Mouse (Mus musculus) hindbrain, embryonic 15.5 days (tissue): Measurements from ENCODE around the gene Magohb. TPM values are rescaled to one million over a fixed set of nuclear protein-coding genes. Genes with fewer than 3 reads are reported as not detected.
"Not testable (repeated sequence)": the region's sequence is repeated elsewhere in the genome, so short reads cannot be mapped to it uniquely, and the experiment has no call there.

Experiments used
- ATAC-seq: fragments of 200-750 bp; cut with Nextera tagmentation; 2 replicates; pipeline ENCODE4 v1.8.0; 2017; ENCODE audit warnings: low read depth, moderate number of reproducible peaks, moderate TSS enrichment; ENCODE audit not compliant: low FRiP score
- H3K27ac ChIP-seq: fragments of 300-500 bp; sonication (generic); replicated peaks from 2 replicates; pipeline ENCODE4 v1.5.1; 2015; ENCODE audit warnings: mild to moderate bottlenecking, inconsistent platforms
- H3K27me3 ChIP-seq: fragments of 300-500 bp; sonication (generic); 2 replicates; pipeline ENCODE4 v1.6.1; 2015; ENCODE audit warnings: control low read depth, inconsistent platforms
- H3K36me3 ChIP-seq: fragments of 300-500 bp; sonication (generic); 2 replicates; pipeline ENCODE4 v1.6.1; 2015; ENCODE audit warnings: control low read depth, inconsistent platforms
- H3K4me1 ChIP-seq: fragments of 300-500 bp; sonication (generic); replicated peaks from 2 replicates; pipeline ENCODE4 v1.6.1; 2015; ENCODE audit warnings: control low read depth, inconsistent platforms
- H3K4me2 ChIP-seq: fragments of 300-500 bp; sonication (generic); 2 replicates; pipeline ENCODE4 v1.6.1; 2015; ENCODE audit warnings: moderate library complexity, mild to moderate bottlenecking, inconsistent platforms
- H3K4me3 ChIP-seq: fragments of 300-500 bp; sonication (generic); 2 replicates; pipeline ENCODE4 v1.5.1; 2015; ENCODE audit warnings: mild to moderate bottlenecking, inconsistent platforms
- H3K9ac ChIP-seq: fragments of 300-500 bp; sonication (generic); 2 replicates; pipeline ENCODE4 v1.6.1; 2015; ENCODE audit warnings: inconsistent platforms
- H3K9me3 ChIP-seq: fragments of 300-500 bp; sonication (generic); 2 replicates; pipeline ENCODE4 v1.6.1; 2016; ENCODE audit warnings: control low read depth, inconsistent platforms
- WGBS: fragments of 180-500 bp; shearing (Covaris S2); methylation state at CpG from one replicate; pipeline ENCODE4 v1.1.7; 2015; 5-methylcytosine and 5-hydroxymethylcytosine counted together
- polyA plus RNA-seq: library from polyadenylated mRNA; unstranded; fragments of >200 nt; fragmentation: Nextera tagmentation; extraction: Ambion mirVana; gene quantifications from 2 replicates; pipeline ENCODE4 v1.2.1, GENCODE M21; 2015

Magohb gene
- polyA plus RNA-seq, 1 experiment from 2014 or later = 35.1 TPM

DNA sequence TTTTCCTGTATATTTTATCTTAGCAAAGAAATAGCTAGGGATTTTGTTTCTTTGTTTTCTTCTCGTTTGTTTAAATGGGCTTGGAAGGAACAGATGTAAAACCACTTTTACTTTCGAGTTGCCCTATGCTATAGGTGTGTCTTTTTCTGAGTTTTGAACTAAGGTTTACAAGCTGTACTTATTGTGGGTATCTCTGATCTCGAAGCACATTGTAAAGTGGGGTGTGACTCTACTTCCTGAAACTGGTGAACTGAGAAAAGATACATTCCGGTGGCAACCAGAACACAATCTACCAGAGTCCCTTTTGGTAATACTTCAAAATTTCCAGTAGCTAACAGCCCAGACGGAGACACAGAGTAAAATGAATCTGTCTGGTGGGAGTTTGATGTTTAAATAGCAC, 872 bp upstream of the Magohb start:
- Histone ChIP-seq H3K4me1 (peaks cover 15% of the 10 kb centered on the region), H3K27ac (no peak overlapping the region), H3K27me3 (no peaks in the 10 kb centered on the region), H3K9ac (no peak overlapping the region), H3K4me3 (peak overlapping the region; percentile 66), H3K36me3 (no peaks in the 10 kb centered on the region), H3K4me2 (peak overlapping the region; percentile 65), H3K9me3 (no peaks in the 10 kb centered on the region)
- WGBS = 90% methylated on average over 5 of the region's 5 CpGs
- no peak for ATAC-seq

DNA sequence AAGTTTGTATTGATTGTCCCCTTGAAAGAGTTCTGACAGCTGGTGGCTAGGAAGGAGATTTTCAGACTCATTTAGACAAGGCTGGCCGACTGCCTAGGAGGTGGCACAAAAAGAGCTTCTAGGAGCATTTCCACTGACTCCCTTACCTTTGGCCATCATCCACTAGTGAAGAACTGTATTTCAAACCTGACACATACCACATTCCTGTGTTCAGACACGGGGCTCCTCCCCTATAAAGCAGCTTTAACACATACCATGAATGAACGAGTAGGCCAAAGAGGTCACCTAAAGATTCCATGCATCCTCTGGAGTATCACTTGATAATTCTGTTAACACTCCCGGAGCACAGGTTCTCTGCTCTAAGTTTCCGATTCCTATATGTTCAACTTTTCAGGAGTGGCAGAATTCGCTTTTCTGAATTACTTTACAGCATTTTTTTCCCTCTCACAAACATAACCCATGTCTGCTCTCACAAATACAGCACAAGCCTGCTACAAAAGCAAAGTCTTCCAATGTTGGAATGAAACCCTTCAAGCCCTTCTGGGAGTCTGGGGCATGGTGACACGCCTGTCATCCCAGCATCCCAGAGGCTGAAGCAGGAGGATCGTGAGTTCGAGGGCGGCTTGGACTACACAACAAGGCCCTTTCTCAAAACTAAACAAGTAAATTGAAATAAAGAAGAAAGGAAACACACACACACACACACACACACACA, 611 bp downstream of the Magohb start:
- Histone ChIP-seq H3K4me2 (peak overlapping the region; percentile 65), H3K9ac (peak overlapping the region; percentile 76), H3K27me3 (no peaks in the 10 kb centered on the region), H3K4me1 (peaks cover 15% of the 10 kb centered on the region), H3K9me3 (no peaks in the 10 kb centered on the region), H3K36me3 (peaks cover 6% of the 10 kb centered on the region; the same call in 1 of the 2 replicates), H3K27ac (peak overlapping the region; percentile 79), H3K4me3 (peak overlapping the region; percentile 66)
- ATAC-seq = peak; percentile 71
- WGBS = 29% methylated on average over 10 of the region's 10 CpGs

DNA sequence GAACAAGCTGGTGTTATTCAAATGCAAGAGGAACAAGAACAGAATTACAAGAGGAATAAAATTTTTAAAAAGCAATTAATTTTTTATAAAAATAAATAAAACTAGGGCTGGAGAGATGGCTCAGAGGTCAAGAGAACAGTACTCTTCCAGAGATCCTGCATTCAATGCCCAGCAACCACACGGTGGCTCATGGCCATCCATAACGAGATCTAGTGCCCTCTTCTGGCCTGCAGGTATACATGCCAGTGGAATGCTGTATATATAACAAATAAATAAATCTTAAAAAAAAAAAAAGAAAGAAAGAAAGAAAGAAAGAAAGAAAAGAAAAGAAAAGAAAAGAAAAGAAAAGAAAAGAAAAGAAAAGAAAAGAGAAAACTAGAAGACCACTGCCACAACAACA, 2.6 kb downstream of the Magohb start:
- Histone ChIP-seq H3K4me3 (no peak overlapping the region), H3K4me2 (no peak overlapping the region)

GRCm38 (mm10) chr6:131278160-131278559, 14.9 kb downstream of the Magohb start:
- H3K9ac ChIP-seq, H3K4me2 ChIP-seq, H3K27ac ChIP-seq, H3K9me3 ChIP-seq, H3K4me3 ChIP-seq, ATAC-seq, H3K27me3 ChIP-seq, H3K4me1 ChIP-seq: not testable (repeated sequence)
- H3K36me3 ChIP-seq = peaks cover 29% of the 10 kb centered on the region
- WGBS = 98% methylated on average over 2 of the region's 2 CpGs

More for the DNA sequence above, 2.6 kb downstream of the Magohb start:
- WGBS = 14% methylated on average over 2 of the region's 2 CpGs
- no peak overlapping the region for H3K27ac ChIP-seq
- H3K36me3 ChIP-seq = peaks cover 18% of the 10 kb centered on the region
- no peaks in the 10 kb centered on the region for H3K27me3 ChIP-seq
- H3K9me3 ChIP-seq = no peaks in the 10 kb centered on the region
- H3K4me1 ChIP-seq = peaks cover 15% of the 10 kb centered on the region
- ATAC-seq = no peak
- no peak overlapping the region for H3K9ac ChIP-seq

- WGBS = 95% methylated on average over 4 of the region's 4 CpGs
- ATAC-seq = no peak
Measured at GRCm38 (mm10) chr6:131276659-131277058, 16.4 kb downstream of the Magohb start.

GRCm38 (mm10) chr6:131272311-131272710, 20.7 kb downstream of the Magohb start:
- ATAC-seq = no peak
- WGBS = 96% methylated on average over 1 of the region's 1 CpGs
- Histone ChIP-seq H3K9ac (no peak overlapping the region), H3K4me2 (no peak overlapping the region), H3K27me3 (no peaks in the 10 kb centered on the region), H3K27ac (no peak overlapping the region), H3K9me3 (no peaks in the 10 kb centered on the region), H3K4me3 (no peak overlapping the region), H3K4me1 (no peaks in the 10 kb centered on the region), H3K36me3 (peaks cover 12% of the 10 kb centered on the region)

More at GRCm38 (mm10) chr6:131276659-131277058, 16.4 kb downstream of the Magohb start:
- H3K27me3 ChIP-seq = no peaks in the 10 kb centered on the region
- no peaks in the 10 kb centered on the region for H3K4me1 ChIP-seq
- H3K4me3 ChIP-seq = no peak overlapping the region
- H3K36me3 ChIP-seq = peaks cover 14% of the 10 kb centered on the region
- no peak overlapping the region for H3K4me2 ChIP-seq
- no peaks in the 10 kb centered on the region for H3K9me3 ChIP-seq
- no peak overlapping the region for H3K27ac ChIP-seq
- no peak overlapping the region for H3K9ac ChIP-seq

GRCm38 (mm10) chr6:131270312-131270711, 22.7 kb downstream of the Magohb start:
- no peak overlapping the region for H3K27ac ChIP-seq
- ATAC-seq = no peak
- H3K4me1 ChIP-seq = no peaks in the 10 kb centered on the region
- WGBS = 65% methylated on average over 1 of the region's 1 CpGs
- no peaks in the 10 kb centered on the region for H3K27me3 ChIP-seq
- H3K36me3 ChIP-seq = no peaks in the 10 kb centered on the region
- H3K4me2 ChIP-seq = no peak overlapping the region
- no peak overlapping the region for H3K9ac ChIP-seq
- no peaks in the 10 kb centered on the region for H3K9me3 ChIP-seq
- H3K4me3 ChIP-seq = no peak overlapping the region

DNA sequence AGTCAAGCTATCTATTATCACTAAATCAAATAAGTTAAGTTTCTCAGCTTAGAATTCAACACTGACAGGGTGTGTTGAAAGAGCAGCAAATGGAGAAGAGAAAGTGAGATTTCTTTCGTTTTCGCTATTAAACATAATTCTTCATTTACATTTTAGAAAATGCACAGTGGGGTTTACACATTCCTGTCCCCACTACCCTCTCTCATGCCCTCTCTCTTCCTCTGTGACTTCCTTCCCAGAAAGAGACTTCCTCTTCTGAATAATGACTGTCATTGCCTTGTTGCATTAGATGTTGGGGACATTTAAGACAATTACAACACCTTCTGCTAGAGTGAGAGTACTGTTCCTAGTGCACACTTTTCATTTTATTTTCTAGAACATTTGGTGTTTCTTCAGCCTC, 23.4 kb downstream of the Magohb start:
- Histone ChIP-seq H3K27ac (no peak overlapping the region), H3K9ac (no peak overlapping the region), H3K4me3 (no peak overlapping the region), H3K36me3 (no peaks in the 10 kb centered on the region), H3K4me1 (no peaks in the 10 kb centered on the region), H3K4me2 (no peak overlapping the region), H3K27me3 (no peaks in the 10 kb centered on the region), H3K9me3 (no peaks in the 10 kb centered on the region)
- whole genome bisulfite sequencing = 94% methylated on average over 2 of the region's 2 CpGs
- no peak for ATAC-seq

DNA sequence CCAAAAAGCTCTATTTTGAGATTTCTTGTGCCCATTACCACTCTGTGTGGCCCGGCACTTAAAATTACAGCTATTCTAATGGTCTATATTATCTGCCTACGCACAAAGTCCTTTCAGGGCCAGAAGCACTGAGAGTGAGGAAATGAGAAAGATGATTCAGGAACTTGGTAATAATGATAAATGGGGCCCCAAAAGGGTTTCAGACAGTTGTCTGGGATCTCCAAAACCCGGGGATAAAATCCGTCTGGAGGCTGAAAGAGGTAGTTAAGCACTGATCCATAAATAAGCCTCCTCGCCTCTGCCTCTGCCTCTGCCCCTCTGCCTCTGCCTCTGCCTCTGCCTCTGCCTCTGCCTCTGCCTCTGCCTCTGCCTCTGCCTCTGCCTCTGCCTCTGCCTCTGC, 28.9 kb downstream of the Magohb start:
- no peaks in the 10 kb centered on the region for H3K9me3 ChIP-seq
- H3K4me1 ChIP-seq = no peaks in the 10 kb centered on the region
- no peak overlapping the region for H3K9ac ChIP-seq
- H3K36me3 ChIP-seq = no peaks in the 10 kb centered on the region
- H3K4me3 ChIP-seq = no peak overlapping the region
- no peaks in the 10 kb centered on the region for H3K27me3 ChIP-seq
- 91% methylated on average over 5 of the region's 5 CpGs for WGBS
- no peak overlapping the region for H3K4me2 ChIP-seq
- no peak for ATAC-seq
- H3K27ac ChIP-seq = no peak overlapping the region

- Histone ChIP-seq H3K4me1 (no peaks in the 10 kb centered on the region), H3K27me3 (no peaks in the 10 kb centered on the region), H3K4me2 (no peak overlapping the region), H3K9me3 (no peaks in the 10 kb centered on the region), H3K36me3 (no peaks in the 10 kb centered on the region), H3K4me3 (no peak overlapping the region), H3K9ac (no peak overlapping the region), H3K27ac (no peak overlapping the region)
- no peak for ATAC-seq
- 74% methylated on average over 3 of the region's 3 CpGs for WGBS
Measured at GRCm38 (mm10) chr6:131262778-131263177, 30.3 kb downstream of the Magohb start.

DNA sequence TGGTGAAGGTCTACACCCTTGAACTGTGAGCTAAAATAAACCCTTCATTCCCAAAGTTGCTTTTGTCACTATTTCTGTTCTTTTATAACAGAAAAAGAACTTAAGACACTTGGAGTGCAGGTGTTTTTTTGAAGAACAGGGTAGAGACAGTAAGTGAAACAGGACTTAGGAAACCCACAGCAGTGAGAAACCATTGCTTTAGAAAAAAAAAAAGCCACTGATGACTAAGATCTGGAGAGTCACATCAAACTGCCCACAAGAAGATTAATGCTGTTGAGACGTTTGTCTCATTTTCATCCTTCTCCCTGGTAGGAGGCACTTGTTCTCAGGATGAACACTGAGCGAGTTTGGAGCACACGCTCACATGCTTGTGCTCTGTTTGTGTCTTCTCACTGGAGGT, 31.0 kb downstream of the Magohb start:
- H3K27me3 ChIP-seq = no peaks in the 10 kb centered on the region
- ATAC-seq = no peak
- H3K4me1 ChIP-seq = no peaks in the 10 kb centered on the region
- H3K9me3 ChIP-seq = no peaks in the 10 kb centered on the region
- no peak overlapping the region for H3K9ac ChIP-seq
- no peaks in the 10 kb centered on the region for H3K36me3 ChIP-seq
- no peak overlapping the region for H3K27ac ChIP-seq
- no peak overlapping the region for H3K4me3 ChIP-seq
- 90% methylated on average over 3 of the region's 3 CpGs for WGBS
- no peak overlapping the region for H3K4me2 ChIP-seq

DNA sequence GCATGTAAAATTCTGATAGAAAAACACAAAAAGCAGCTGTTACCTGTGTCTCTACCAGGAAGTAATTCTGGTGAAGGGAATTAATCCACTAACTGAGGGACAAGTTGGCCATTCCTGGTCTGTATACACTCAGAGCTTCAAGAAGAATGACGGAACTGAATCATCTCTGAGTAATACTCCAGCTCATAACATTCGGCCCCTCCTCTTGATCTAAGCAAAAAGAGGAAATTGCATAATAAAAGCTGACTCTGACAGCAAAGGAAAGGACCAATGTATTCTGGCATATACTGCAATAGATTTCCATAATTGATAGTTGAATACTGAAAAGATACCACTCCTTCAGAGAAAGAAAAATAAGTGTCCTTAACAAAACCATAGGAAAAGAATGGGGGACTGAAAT, 45.8 kb downstream of the Magohb start, which contains the start of gene Klra2:
Gene Klra2 (minus strand): TSS at position 157 of the 400 bp plus-strand sequence.
- no peak within 1 kb of the TSS for H3K27ac ChIP-seq
- no peak within 1 kb of the TSS for H3K9ac ChIP-seq
- H3K36me3 ChIP-seq = no peaks in the 10 kb centered on the region
- 90% methylated on average over 2 of the region's 2 CpGs for WGBS
- H3K4me3 ChIP-seq = no peak within 1 kb of the TSS
- H3K9me3 ChIP-seq = no peaks in the 10 kb centered on the region
- H3K27me3 ChIP-seq = no peaks in the 10 kb centered on the region
- no peak for ATAC-seq
- H3K4me2 ChIP-seq = no peak within 1 kb of the TSS
- H3K4me1 ChIP-seq = no peaks in the 10 kb centered on the region

- no peaks in the 10 kb centered on the region for H3K36me3 ChIP-seq
- no peak overlapping the region for H3K4me3 ChIP-seq
- WGBS = 85% methylated on average over 2 of the region's 2 CpGs
- no peaks in the 10 kb centered on the region for H3K27me3 ChIP-seq
- no peak for ATAC-seq
- H3K9me3 ChIP-seq = no peaks in the 10 kb centered on the region
- no peaks in the 10 kb centered on the region for H3K4me1 ChIP-seq
- H3K27ac ChIP-seq = no peak overlapping the region
- H3K9ac ChIP-seq = no peak overlapping the region
- H3K4me2 ChIP-seq = no peak overlapping the region
Measured at GRCm38 (mm10) chr6:131245081-131245480, 48.0 kb downstream of the Magohb start.
